Comparison of ENCODE assay signal across 9 mouse cellular contexts in the genomic region with DNA sequence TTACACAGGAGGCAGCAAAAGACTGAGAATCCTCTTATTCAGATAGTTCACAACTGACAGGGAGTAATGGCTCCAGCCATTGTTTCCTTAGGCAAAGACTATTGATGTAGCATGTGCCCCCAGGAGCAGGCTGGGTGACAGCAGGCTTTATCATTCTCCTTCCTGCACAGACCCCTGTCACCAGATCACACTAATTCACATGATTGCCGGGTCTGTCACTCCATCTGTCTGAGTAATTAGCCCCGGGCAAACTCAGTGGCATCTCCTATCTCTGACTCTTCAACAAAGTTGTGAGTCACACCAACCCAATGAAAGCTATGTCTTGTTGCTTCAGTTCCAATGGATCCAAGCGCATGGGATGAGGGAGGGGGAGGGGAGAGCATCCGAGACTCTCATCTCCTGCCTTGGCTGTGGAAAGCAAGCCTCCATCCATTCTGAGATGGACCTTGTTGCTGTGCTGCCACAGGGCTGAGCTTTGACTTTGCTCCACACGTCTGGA.
DNase-seq lines count a peak whose midpoint lies in the region; ATAC-seq lines count a peak whose summit lies in the region.
"Had no signal": no experiment of that assay in that cellular context is flagged by ENCODE, and none has a peak within 500 bp of the region (broad histone marks: within the 10 kb centered on the region; RNA-seq: fewer than 3 reads in every experiment).

No protein-coding gene starts in this region.

- DNase-seq in adrenal gland, adult 2 months = peak; percentile 21
- DNase-seq in adrenal gland, adult 18-20 months (ENCODE audit: low spot score in 2 of 2) = no peak
- peak; percentile 96 for DNase-seq in Muller cell, postnatal 12 days (ENCODE audit: inconsistent ontology term)
- DNase-seq in midbrain, embryonic 11.5 days (ENCODE audit: low spot score, missing footprints) = no peak
- no peak for DNase-seq in lung, postnatal 4 days
- DNase-seq in gastrocnemius, postnatal 25 days = no peak
- DNase-seq: liver had no signal

- H3K4me1 ChIP-seq in forebrain, embryonic 15.5 days = peaks cover 23% of the 10 kb centered on the region
- H3K4me1 ChIP-seq in midbrain, embryonic 11.5 days (ENCODE audit: control insufficient read depth, insufficient read depth, low read length) = peaks cover 6% of the 10 kb centered on the region

- H3K9ac ChIP-seq in forebrain, embryonic 15.5 days (replicated peaks) = no peak overlapping the region
- H3K9ac ChIP-seq in midbrain, embryonic 11.5 days (ENCODE audit: low read length) = no peak overlapping the region

- no peak overlapping the region for H3K4me2 ChIP-seq in forebrain, embryonic 15.5 days (replicated peaks)
- H3K4me2 ChIP-seq in midbrain, embryonic 11.5 days = no peak overlapping the region

- no peaks in the 10 kb centered on the region for H3K9me3 ChIP-seq in forebrain, embryonic 15.5 days
- H3K9me3 ChIP-seq in midbrain, embryonic 11.5 days (ENCODE audit: control insufficient read depth, low read length) = no peaks in the 10 kb centered on the region

- 9% methylated on average over 5 of the region's 5 CpGs for WGBS in forebrain, embryonic 15.5 days
- WGBS in midbrain, embryonic 11.5 days = 45% methylated on average over 5 of the region's 5 CpGs

- ATAC-seq in forebrain, embryonic 15.5 days (replicated peaks) = peak; percentile 86
- ATAC-seq in midbrain, embryonic 11.5 days (ENCODE audit: low FRiP score) = peak; percentile 73
- no peak for ATAC-seq in erythroid progenitor cell, adult 5-6 weeks (replicated peaks; ENCODE audit: low FRiP score, poor library complexity, severe bottlenecking)

- H3K27ac ChIP-seq in forebrain, embryonic 15.5 days (replicated peaks) = peak overlapping the region; percentile 75
- peak overlapping the region; percentile 30; the same call in 1 of the 2 replicates for H3K27ac ChIP-seq in midbrain, embryonic 11.5 days (ENCODE audit: low read depth, low read length)

- H3K27me3 ChIP-seq in forebrain, embryonic 15.5 days = no peaks in the 10 kb centered on the region
- no peaks in the 10 kb centered on the region for H3K27me3 ChIP-seq in midbrain, embryonic 11.5 days (ENCODE audit: control insufficient read depth, insufficient read depth, low read length)

- H3K4me3 ChIP-seq in forebrain, embryonic 15.5 days = no peak overlapping the region
- no peak overlapping the region for H3K4me3 ChIP-seq in midbrain, embryonic 11.5 days (ENCODE audit: low read depth, low read length)

- no peaks in the 10 kb centered on the region for H3K36me3 ChIP-seq in forebrain, embryonic 15.5 days
- no peaks in the 10 kb centered on the region for H3K36me3 ChIP-seq in midbrain, embryonic 11.5 days (ENCODE audit: control insufficient read depth, insufficient read depth, low read length)

Comparison
In these comparisons a context has a peak if more than half of its experiments do, and no peak if none do; other contexts are left out.
1. DNase-seq: peak in adrenal gland, adult 2 months (single experiment) and Muller cell, postnatal 12 days (single experiment); none in adrenal gland, adult 18-20 months (0 of 2), midbrain, embryonic 11.5 days (single experiment), lung, postnatal 4 days (0 of 2) and gastrocnemius, postnatal 25 days (single experiment).